Mouse (Mus musculus) embryo, embryonic 11.5 days (tissue): Measurements from ENCODE around the gene Fuca1.

Source experiments
- DNase-seq: peaks from one replicate; pipeline ENCODE4 v3.0.0-alpha.2; 2012; ENCODE audit warnings: low read depth, low spot score

The Fuca1 gene

DNA sequence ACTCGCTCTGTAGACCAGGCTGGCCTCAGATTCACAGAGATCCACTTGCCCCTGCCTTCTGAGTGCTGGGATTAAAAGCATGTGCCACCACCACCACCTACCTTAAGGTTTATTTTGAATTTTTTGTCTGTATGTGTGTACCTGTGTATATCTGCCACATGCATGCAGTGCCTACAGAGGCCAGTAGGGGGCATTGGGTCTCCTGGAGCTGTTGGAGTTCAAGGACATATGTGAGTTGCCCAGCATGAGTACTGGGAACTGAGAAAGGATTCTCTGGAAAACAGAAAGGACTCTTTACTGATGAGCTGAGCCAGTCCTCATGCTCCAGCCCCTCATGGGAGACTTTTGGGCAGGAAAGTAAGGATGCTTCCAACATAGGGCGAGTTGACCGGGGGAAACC is 31.0 kb downstream of the Fuca1 start:
- no peak for DNase-seq

DNA sequence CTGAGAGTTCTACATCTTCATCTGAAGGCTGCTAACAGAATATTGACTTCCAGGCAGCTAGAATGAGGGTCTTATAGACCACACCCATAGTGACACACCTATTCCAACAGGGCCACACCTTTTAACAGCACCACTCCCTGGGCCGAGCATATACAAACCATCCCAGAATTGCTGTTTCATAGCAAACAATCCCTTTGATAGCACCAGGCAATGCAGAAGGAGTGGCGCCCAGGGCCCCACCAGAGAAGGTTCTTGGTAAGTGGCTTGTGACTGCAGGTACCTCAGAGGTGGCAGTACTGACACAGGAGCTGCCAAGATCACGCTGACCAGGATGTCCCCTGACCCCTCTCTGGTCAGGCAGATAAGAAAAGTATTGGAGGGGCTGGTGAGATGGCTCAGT is 32.6 kb downstream of the Fuca1 start:
- no peak for DNase-seq

DNA sequence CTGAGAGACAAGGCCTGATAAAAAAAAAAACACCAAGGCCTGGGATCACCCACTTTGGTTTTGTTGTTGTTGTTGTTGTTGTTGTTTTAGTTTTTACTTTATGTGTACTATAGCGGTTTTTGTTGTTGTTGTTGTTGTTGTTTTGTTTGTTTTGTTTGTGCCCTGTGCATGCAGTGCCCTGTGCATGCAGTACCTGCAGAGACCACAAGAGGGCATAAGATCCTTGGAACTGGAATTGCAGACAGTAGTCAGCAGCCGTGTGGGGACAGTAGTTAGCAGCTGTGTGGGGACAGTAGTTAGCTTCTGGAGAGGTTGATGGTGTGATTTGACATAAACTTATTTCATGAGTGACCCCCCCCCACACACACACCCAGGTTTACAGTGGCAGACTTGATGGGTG is 33.7 kb downstream of the Fuca1 start:
- DNase-seq, result peak; percentile 54

DNA sequence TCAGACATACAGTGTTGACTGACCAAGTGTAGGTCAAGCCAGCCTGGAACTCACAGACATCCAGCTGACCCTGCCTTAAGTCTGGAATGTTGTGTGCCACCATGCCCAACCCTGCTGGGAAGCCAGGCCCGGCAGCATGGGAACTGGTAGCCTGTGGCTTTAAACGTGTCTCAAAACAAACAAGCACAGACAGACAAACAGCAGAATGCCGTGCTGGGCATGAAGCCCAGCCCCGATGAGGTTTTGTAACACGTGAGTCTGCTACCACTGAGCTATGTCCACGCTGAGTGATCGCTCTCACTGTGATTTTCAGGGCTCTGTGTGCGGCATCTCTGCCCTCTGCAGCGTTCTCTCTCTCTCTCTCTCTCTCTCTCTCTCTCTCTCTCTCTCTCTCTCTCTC is 35.4 kb downstream of the Fuca1 start:
- DNase-seq, result no peak

DNA sequence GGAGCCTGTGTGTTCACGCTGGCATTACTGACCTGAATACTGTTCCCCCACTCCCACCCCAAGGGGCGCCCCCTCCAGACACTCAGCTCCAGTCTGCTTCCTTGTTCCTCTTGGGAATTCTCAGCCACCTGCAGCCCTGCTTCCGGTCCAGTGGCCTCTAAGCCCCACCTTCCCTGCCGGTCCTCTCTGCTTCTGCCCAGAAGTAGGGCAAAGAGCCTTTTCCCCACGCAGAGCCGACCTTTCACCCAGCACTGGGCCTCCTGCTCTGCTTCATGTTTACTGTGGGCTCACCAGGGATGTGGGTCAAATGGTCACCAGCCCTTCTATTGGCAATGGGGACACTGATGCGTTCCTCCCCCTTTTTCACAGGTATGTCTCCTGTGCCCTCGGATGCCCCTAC is 37.8 kb downstream of the Fuca1 start:
- DNase-seq, result no peak

DNA sequence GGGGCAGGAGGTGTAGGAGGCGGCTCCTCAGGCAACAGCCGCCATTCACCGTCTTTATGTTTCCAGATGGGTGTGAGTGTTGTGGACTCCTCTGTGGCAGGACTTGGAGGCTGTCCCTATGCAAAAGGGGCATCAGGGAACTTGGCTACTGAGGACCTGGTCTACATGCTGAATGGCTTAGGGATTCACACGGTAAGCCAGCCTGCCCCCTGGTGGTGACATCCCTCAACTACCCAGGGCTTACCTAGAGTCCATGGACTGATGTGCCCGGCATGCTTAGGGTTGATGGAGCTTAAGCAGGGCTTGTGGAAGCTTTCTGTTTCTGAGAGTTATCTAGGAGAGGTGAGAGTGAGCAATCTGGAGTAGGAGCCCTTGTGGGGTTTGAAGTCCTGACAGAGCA is 40.2 kb downstream of the Fuca1 start:
- DNase-seq, result peak; percentile 71

DNA sequence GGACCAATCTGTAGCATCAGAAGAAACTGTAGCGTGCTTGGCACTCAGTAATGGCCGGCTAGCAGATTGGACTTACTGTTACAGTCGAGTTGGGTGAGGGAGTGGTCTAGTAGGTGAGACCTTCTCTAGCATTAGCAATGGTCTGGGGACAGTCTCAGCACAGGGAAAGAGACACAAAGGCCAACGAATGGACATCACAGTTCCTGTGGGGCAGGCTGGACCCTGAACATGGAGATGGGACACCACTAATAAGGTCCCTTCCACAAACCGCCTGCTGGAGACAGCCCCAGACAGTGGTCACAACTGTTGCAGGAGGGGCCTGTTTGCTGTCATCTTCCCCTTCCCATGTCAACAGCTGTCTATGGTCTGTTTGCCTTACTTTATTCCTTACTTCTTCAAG is 41.2 kb downstream of the Fuca1 start:
- DNase-seq, result no peak

DNA sequence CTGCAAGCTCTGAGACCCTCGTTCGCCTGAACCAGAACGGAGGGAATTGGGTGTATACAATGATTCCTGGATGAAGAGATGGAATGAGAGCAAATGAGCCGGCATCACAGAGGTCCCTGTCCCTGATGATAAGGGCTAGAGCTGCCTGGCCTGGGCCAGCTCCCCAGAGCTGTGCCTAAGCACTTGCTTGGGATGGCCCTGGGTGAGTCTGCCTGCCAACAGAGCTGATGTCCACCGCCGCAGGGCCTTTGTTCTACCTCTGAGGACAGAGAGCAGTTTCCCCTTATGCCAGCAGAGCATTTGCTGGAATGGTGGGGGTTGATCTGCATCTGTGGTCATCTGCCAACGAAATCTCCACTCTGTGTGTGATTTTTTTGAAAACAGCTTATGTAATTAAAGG is 41.7 kb downstream of the Fuca1 start:
- DNase-seq, result no peak

DNA sequence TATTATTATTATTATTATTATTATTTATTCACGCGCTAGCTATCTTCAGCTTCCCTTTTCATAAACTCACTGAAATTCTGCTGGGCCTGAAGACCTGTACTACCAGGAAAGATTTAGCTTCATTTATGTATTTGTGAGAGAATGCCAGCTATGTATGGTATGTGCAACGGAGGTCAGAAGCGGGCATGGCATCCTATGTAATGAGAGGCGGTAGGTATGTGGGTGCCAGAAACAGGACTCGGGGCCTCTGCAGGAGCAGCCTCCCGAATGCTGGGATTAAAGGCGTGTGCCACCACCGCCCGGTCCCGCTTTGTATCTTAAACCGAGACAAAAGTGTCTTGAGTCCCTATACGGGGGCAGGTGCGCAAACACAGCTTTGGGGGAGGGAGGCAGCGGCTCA is 42.4 kb downstream of the Fuca1 start:
- no peak for DNase-seq

DNA sequence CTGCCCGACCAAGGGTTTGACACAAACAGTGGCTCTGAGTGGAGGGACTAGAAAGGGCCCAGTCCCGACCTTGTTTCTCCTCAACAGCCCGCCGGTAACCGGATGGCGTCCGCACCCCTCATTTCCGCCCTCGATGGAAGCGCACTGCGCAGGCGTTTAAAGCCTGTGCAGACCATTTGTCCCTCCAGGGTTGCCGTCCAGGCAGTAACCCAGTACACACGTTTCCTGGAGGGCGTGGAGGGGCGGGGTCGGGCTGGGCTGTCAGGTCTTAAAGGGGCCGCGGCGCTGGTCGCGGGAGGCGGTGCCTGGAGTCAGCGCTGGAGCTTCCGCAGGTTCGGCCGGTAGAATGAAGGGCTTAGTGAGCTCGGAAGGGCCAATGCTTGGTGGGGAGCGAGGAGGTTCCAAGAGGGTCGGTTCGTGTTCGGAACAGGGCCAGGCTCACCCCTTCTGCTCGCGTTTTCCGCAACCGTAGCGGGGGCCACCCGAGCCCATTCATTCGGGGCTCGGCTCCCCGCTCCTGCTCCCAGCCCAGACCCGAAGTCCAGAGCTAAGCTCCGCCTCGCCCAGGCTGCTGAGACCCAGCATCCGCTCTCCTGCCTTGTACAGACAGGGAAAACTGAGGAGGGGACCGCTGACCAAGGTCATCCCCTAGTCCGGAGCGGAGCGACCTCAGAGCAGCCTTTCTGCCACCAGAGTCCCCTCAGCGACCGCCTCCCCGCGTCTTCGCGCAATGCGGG is 43.1 kb downstream of the Fuca1 start, which contains the start of gene Gale:
Gale (plus strand) TSS at position 271 of the 737 bp plus-strand sequence.
- peak; percentile 98 for DNase-seq

DNA sequence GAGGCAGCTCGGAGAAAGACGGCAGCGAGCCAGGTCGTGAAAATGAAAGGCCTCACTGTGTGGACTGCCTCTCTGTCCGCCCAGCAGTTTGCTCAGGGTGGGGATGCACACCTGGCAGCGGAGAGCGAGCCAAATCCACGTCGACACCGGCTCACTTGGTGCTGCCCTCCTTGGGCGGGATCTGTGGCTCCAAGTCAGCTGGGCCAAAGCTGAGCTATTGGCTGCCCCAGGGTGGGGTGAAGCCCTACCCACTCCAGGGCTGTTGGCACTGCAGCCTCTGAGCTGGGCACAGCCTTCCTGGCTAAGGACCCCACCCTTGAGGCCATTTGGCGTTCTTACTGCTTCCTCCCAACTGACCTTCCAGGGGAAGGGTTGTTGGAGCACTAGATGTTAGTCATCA is 43.9 kb downstream of the Fuca1 start:
- DNase-seq, result no peak

DNA sequence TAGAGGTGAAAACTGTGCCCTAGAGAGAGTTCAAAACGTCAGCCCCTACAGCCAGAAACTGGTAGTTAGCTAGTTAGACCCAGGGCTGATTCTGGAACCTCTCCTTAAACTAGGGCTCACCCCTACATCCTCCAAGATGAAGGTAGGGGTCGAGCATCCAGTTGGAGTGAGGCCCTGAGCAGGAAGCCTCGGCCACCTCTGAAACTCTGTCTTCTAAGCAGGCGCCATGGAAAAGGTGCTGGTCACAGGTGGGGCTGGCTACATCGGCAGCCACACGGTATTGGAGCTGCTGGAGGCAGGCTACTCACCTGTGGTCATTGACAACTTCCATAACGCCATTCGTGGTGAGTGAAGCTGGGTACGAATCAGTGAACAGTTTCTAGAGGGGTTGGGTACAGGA is 44.6 kb downstream of the Fuca1 start:
- no peak for DNase-seq

DNA sequence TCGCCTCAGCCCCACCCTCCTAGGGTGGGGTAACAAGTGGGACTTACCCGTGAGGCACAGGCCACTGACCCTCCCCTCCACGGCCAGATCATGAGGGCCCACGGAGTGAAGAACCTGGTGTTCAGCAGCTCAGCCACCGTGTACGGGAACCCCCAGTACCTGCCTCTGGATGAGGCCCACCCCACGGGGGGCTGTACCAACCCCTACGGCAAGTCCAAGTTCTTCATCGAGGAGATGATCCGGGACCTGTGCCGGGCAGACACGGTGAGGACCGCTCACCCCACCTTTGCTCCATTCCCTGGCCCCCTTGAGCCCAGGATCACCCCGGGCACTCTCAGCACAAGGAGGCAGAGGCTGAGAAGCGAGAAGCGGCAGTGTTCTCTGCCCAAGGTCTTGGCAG is 45.7 kb downstream of the Fuca1 start:
- no peak for DNase-seq

DNA sequence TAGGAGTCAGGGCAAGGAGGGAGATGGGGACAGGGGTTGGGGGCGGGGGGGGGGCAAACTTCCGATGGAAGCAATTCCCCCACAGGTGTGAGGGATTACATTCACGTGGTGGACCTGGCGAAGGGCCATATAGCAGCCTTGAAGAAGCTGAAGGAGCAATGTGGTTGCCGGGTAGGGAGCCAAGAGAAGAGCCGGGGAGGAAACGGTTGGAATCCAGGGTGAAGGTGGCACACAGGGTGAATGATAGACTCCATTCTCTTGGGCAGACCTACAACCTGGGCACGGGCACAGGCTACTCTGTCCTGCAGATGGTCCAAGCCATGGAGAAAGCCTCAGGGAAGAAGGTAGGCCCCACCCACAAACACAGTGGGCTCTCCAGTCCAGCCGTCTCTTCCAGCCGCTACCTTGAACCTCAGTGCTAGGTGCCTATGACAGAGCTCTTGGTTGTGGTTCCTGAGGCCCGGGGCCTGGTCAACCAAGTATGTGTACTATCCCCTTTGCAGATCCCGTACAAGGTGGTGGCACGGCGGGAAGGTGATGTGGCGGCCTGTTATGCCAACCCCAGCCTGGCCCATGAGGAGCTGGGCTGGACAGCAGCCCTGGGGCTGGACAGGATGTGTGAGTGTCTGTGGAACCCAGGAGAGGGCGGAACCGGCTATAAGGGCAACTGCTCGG is 46.7 kb downstream of the Fuca1 start:
- no peak for DNase-seq

DNA sequence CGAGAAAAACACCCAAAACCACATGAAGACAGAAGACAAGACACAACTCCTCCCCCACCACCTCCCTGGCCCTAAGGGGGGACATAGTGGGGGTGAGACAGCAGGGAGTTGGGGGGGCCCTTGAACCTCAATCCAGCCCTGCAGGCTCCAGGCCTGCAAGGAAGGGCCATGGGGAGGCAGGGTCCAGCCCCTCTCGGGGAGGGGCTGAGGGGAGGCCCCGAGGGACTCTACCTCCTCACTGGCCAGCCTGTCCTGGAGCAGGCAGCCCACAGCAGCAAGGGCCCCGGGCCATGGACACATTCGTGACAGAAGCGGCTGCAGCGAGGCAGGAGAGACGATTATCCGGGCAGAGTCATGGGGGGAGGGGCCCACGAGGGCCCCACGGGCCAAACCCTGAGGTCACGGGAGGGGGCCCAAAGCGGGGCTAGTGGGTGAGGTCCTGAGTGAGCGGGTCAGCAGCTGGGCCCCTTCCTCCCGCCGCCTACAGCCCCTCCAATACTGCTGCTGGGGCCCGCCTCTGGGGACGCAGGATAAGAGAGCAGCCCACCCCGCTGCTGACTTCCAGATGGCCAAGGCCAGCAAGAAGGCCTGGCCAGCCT is 47.8 kb downstream of the Fuca1 start:
- no peak for DNase-seq

DNA sequence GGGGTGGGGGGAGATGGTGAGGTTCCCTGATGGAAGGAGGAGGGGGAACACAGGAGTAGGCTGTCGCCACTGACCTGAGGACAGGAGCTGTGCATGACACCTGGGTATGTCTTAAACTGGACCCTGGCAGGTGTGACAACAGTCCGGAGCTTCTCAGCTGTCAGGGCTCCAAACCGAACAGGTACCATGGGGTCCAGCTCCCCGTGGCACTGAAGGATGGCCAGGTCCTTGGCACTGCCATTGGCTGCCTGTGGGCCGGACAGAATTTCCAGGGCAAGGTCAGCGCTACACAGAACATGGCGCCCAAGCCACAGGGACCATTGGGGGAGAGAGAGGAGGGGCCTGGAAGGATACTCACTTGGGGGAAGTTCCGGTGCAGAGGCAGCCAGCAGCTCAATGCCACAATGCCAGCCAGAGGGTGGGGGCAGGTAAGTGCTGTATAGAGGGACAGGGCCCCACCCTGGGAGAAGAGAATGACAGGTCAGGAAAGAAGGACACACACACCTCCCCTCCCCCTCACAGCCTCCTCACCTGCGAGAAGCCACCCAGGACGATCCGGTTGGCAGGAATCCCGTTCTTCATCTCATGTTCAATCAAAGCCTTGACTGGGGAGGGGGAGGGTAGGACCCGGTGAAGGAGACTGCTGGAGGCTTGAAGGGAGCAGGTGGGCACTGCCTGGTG is 48.7 kb downstream of the Fuca1 start:
- DNase-seq, result no peak

DNA sequence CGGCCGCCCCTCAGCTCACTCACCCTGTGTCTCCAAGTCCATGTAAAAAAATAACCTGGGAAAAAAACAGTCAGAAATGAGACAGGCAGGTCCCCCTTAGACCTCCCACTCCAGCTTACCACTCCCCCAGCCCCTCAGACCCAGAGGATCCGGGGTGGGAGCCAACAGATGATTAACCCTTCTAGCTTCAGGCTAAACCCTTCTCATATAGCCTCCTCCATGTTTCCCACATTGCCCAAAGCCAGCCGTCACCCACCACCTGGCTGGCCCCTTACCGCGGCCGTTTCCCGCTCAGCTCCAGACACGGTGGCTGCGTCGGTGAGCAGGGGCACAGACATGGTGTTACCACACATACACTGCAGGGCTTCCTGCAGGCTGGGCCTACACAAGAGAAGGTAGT is 50.0 kb downstream of the Fuca1 start:
- DNase-seq, result no peak

DNA sequence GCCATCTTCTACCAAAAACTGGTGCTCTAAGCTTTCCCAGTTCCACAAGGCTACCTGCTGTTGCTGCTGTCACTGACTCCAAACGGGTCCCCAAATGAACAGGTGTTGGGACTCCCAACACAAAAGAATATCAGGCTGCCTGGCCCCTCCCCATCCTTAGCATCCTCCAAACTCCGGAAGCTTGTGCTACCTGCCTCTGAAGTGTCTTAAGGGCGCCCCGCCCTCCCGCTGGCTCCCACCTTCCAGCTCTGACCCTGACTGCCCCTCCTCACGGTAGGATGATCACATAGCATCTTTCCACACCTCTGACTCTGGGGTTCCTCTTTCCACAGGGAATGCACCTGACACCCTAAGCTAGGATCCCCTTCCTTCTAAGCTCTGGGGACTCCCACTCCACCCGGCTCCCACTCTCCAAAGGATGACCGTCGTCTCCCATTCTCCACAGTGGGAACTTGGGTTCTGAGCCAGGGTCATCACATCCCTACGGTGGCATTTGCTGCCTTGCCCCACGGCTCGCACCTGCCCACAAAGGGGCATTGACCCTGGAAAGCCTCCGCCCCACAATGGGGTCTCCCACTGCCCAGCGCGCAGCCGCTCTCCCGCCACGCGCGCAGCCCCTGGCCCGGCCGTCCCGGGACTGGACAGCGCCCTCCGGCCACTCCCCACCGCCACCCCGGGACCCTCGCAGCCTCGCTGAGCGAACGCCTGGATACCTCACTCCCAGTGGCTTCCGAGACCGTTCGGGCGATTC is 51.4 kb downstream of the Fuca1 start:
- DNase-seq, result no peak

DNA sequence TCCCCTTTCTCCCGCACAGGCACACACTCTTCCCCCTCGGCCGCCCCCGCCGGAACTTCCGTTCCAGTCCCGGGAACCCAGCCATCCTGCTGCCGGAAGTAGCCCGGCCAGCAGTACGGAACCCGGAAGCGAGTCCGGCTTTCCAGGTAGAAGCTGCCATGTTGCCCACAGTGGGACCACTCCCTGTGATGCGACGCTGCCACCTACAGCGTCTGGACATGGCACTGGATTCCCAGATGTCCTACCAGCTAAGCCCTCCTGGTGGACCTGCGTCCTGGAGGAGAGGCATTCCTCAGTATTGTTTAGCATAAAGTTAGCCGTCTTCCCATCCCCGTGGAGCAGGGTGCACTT is 52.0 kb downstream of the Fuca1 start, which contains the start of gene Lypla2:
Lypla2 (minus strand) TSS at position 71 of the 351 bp plus-strand sequence.
- peak; percentile 60 for DNase-seq

DNA sequence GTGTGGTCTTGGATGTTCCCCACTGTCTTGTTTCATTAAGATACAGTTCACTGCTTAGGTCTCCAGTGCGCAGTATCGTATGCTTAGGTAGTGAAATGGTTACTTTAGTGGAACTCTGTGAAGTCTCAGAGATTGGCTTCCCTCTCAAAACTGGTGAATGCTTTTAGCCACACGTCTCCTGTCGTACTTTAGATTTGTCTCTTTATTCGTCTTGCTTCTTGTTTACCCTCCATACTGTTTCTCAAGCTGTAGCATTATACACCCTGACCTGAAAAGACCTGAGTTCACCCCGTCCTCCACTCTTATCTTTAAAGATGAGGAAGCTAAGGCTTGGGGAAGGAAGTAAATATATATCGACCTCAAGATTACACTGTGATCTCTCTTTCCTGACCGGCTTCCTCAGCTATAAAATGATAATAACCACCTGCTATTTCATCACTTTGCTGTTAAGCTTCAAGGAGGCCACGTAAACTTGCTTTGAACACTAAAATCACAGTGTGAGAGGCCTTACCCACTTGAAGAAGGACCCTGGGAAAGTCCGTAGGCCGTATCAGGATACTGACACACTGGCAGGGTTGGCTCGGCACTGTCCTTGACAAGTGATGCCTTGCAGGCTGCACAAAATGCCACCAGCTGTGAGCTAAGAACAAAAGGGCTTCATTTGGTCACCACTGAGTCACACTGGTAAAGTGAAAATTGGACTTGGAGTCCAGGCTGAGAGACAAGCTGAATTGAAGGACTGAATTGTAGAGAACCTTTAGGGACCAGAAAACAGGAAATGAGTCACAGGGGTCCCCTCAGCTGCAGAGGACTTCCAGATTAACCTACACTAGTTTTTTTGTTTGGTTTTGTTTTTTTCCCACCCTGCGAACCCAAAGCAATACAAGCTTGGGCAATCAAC is 52.6 kb downstream of the Fuca1 start:
- DNase-seq, result no peak

DNA sequence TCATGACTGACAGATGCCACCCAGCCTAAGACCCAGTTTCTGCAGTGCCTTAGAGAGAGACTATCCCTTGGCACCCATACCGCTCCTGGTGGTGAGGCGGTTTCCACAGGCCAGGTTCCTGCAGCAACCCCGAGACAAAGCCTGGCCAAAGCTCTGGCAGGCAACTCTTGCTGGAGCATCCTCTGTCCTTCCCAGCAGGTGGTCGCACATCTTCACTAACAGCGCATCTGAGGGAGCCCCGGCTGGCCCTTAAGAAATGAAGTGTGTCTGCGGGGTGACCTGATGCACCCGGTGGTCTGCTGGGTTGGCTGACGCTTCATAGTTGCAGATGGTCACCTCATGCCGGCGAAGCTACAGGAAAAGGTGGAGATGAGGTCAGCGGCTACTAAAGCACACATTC is 55.6 kb downstream of the Fuca1 start:
- DNase-seq, result no peak
